Mouse (Mus musculus): ENCODE measurements around the gene Twnk. TPM values are rescaled to one million over a fixed set of nuclear protein-coding genes. Genes with fewer than 3 reads are reported as not detected.

Twnk gene
- polyA plus RNA-seq (2015; fragmentation: Nextera tagmentation; extraction: Ambion mirVana): 12.0 and 13.4 TPM in 2 replicates

DNA sequence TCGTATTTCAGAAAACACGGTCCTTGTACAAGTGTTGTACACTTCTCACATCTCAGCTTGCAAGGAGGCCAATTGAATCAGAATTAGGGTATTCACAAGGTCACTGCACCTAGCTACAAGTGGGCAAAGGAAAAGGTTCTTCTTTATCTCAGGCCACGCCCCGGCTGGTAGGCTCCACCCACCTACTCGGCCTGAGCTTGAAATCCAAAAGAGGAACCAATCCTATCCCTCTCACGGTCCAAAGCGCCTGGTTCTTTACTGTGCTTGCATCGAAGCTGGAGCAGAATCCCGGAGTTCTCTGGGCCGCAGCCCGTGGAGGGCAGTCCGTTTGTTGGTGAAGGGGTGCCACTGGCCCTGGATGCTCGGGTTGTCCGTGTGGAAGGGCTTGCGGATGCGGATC is at the start of gene Twnk:
Gene Twnk, plus strand, starts transcription at position 220 of the 400 bp plus-strand sequence.
- ATAC-seq (ENCODE audit: low read depth): 0 out of 2 replicates have a peak, but pooled peaks have one; percentile 26
- Histone ChIP-seq H3K9me3 (replicated peaks; ENCODE audit: control insufficient read depth, low read length) (no peaks in the 10 kb centered on the region), H3K36me3 (ENCODE audit: control insufficient read depth, insufficient read depth) (peaks cover 9% of the 10 kb centered on the region), H3K27me3 (ENCODE audit: control insufficient read depth, insufficient read depth, low read depth, low read length) (no peaks in the 10 kb centered on the region), H3K4me2 (ENCODE audit: low read depth, low read length) (peak within 1 kb of the TSS; percentile 95), H3K9ac (ENCODE audit: low read depth, low read length) (peak within 1 kb of the TSS; percentile 91), H3K4me3 (ENCODE audit: low read depth, low read length) (peak within 1 kb of the TSS; percentile 99), H3K4me1 (ENCODE audit: control insufficient read depth, low read depth, low read length) (peaks cover 17% of the 10 kb centered on the region), H3K27ac (ENCODE audit: low read length) (peak within 1 kb of the TSS; percentile 85)
- WGBS (ENCODE audit: insufficient replicate concordance): 8% methylated on average over 16 of the region's 16 CpGs

DNA sequence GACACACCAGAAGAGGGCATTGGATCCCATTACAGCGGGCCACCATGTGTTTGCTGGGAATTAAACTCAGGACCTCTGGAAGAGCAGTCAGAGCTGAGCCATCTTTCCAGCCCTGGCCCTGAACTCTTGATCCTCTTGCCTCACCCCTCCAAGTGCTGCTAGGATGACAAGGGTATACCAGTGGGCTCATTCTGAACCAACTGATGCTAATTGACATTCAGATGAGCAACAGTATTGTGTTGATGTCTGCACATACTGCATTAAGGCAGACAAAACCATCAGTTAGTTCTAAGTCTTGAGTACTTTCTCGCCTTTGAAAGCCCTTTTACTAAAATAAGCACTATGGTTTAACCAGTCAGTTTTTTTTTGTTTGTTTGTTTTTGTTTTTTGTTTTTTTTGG is 45.8 kb upstream of the Twnk start:
- no peak overlapping the region for H3K9ac ChIP-seq (ENCODE audit: low read depth, low read length)
- no peak for ATAC-seq (ENCODE audit: low read depth)
- 73% methylated on average over 2 of the region's 2 CpGs for WGBS (ENCODE audit: insufficient replicate concordance)
- H3K4me1 ChIP-seq (ENCODE audit: control insufficient read depth, low read depth, low read length): no peaks in the 10 kb centered on the region
- H3K4me3 ChIP-seq (ENCODE audit: low read depth, low read length): no peak overlapping the region
- H3K36me3 ChIP-seq (ENCODE audit: control insufficient read depth, insufficient read depth): peaks cover 38% of the 10 kb centered on the region
- no peak overlapping the region for H3K27ac ChIP-seq (ENCODE audit: low read length)
- no peak overlapping the region for H3K4me2 ChIP-seq (ENCODE audit: low read depth, low read length)
- H3K27me3 ChIP-seq (ENCODE audit: control insufficient read depth, insufficient read depth, low read depth, low read length): no peaks in the 10 kb centered on the region
- no peaks in the 10 kb centered on the region for H3K9me3 ChIP-seq (replicated peaks; ENCODE audit: control insufficient read depth, low read length)

DNA sequence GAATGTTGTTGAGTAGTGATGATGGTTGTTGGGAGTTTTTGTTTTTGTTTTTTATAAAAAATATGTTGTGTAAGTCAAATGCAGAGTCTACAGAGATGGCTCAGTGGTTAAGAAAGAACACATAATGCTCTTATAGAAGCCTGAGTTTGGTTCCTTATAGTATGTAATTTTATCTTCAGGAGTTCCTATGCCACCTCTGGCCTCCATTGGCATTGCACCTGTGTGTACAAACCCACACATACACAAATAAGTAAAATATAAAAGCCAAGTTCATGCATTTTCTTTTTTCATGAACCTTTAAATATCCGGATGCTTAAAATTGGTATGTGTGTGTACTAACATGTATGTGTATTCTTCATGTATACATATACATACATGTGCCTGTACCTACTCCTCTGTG is 39.5 kb upstream of the Twnk start:
- WGBS (ENCODE audit: insufficient replicate concordance): 83% methylated on average over 1 of the region's 1 CpGs
- H3K27me3 ChIP-seq (ENCODE audit: control insufficient read depth, insufficient read depth, low read depth, low read length): no peaks in the 10 kb centered on the region
- peaks cover 43% of the 10 kb centered on the region for H3K36me3 ChIP-seq (ENCODE audit: control insufficient read depth, insufficient read depth)
- no peak overlapping the region for H3K27ac ChIP-seq (ENCODE audit: low read length)
- H3K9me3 ChIP-seq (replicated peaks; ENCODE audit: control insufficient read depth, low read length): no peaks in the 10 kb centered on the region
- H3K4me3 ChIP-seq (ENCODE audit: low read depth, low read length): no peak overlapping the region
- no peak overlapping the region for H3K9ac ChIP-seq (ENCODE audit: low read depth, low read length)
- no peak overlapping the region for H3K4me2 ChIP-seq (ENCODE audit: low read depth, low read length)
- ATAC-seq (ENCODE audit: low read depth): no peak
- H3K4me1 ChIP-seq (ENCODE audit: control insufficient read depth, low read depth, low read length): no peaks in the 10 kb centered on the region

DNA sequence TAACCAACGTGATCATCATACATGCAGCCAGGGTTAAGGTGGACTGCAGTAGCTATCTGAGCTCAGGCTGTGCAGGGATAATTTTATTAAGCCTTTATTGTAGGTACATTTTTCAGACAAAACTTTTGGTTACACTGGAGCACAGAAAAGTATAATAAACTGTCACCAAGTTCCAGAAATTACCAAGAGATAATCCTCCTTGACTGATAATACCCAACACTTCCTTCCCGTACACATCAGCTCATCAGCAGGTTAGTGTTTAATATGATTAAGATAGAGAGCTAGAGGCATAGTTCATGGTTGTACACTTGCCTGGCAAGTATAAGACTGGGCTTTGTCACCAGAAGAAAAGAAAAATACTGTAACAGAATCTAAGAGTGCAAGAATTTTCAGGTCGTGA is 37.1 kb upstream of the Twnk start:
- Histone ChIP-seq H3K4me1 (ENCODE audit: control insufficient read depth, low read depth, low read length) (no peaks in the 10 kb centered on the region), H3K27me3 (ENCODE audit: control insufficient read depth, insufficient read depth, low read depth, low read length) (no peaks in the 10 kb centered on the region), H3K4me3 (ENCODE audit: low read depth, low read length) (no peak overlapping the region), H3K27ac (ENCODE audit: low read length) (no peak overlapping the region), H3K9ac (ENCODE audit: low read depth, low read length) (no peak overlapping the region), H3K36me3 (ENCODE audit: control insufficient read depth, insufficient read depth) (peaks cover 51% of the 10 kb centered on the region), H3K9me3 (replicated peaks; ENCODE audit: control insufficient read depth, low read length) (no peaks in the 10 kb centered on the region), H3K4me2 (ENCODE audit: low read depth, low read length) (no peak overlapping the region)
- no peak for ATAC-seq (ENCODE audit: low read depth)
- 65% methylated on average over 3 of the region's 3 CpGs for WGBS (ENCODE audit: insufficient replicate concordance)

DNA sequence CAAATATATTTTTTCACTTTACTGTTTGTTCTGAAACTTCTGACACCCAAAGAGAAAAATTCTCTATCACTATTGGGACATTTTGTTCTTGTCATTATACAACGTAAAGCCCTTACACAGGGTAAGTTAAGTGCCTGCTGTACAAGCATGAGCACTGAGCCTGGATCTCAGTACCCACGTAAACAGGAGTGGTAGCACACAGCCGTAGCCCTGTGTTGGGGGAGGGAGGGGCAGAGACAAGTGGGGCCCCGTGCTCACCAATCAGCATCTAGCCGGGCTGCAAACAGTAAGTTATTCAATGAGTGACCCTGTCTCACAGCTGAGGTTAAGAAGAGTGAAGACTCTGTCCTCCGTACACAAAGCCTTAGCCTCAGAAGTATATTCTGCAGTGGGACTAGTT is 28.8 kb upstream of the Twnk start:
- Histone ChIP-seq H3K36me3 (ENCODE audit: control insufficient read depth, insufficient read depth) (peaks cover 51% of the 10 kb centered on the region), H3K27me3 (ENCODE audit: control insufficient read depth, insufficient read depth, low read depth, low read length) (no peaks in the 10 kb centered on the region), H3K4me2 (ENCODE audit: low read depth, low read length) (no peak overlapping the region), H3K4me3 (ENCODE audit: low read depth, low read length) (no peak overlapping the region), H3K4me1 (ENCODE audit: control insufficient read depth, low read depth, low read length) (no peaks in the 10 kb centered on the region), H3K9ac (ENCODE audit: low read depth, low read length) (no peak overlapping the region), H3K27ac (ENCODE audit: low read length) (no peak overlapping the region), H3K9me3 (replicated peaks; ENCODE audit: control insufficient read depth, low read length) (no peaks in the 10 kb centered on the region)
- ATAC-seq (ENCODE audit: low read depth): no peak
- WGBS (ENCODE audit: insufficient replicate concordance): 80% methylated on average over 6 of the region's 6 CpGs

DNA sequence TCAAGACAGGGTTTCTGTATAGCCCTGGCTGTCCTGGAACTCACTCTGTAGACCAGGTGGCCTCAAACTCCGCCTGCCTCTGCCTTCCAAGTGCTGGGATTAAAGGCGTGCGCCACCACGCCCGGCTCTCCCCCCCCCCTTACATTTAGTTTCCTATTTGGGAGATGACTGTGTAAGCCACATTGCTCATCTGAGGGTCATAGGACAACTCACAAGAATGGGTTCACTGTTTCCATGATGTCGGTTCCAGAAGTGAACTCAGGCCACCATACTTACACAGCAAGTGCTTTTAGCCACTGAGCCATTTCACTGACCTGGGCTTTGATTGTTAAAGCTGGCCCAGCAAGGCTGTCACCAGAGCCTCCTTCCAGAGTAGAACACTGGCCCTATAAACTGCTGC is 28.3 kb upstream of the Twnk start:
- Histone ChIP-seq H3K27ac (ENCODE audit: low read length) (no peak overlapping the region), H3K27me3 (ENCODE audit: control insufficient read depth, insufficient read depth, low read depth, low read length) (no peaks in the 10 kb centered on the region), H3K4me2 (ENCODE audit: low read depth, low read length) (no peak overlapping the region), H3K36me3 (ENCODE audit: control insufficient read depth, insufficient read depth) (peaks cover 50% of the 10 kb centered on the region), H3K4me1 (ENCODE audit: control insufficient read depth, low read depth, low read length) (no peaks in the 10 kb centered on the region), H3K4me3 (ENCODE audit: low read depth, low read length) (no peak overlapping the region), H3K9ac (ENCODE audit: low read depth, low read length) (no peak overlapping the region), H3K9me3 (replicated peaks; ENCODE audit: control insufficient read depth, low read length) (no peaks in the 10 kb centered on the region)
- 85% methylated on average over 6 of the region's 6 CpGs for WGBS (ENCODE audit: insufficient replicate concordance)
- no peak for ATAC-seq (ENCODE audit: low read depth)

DNA sequence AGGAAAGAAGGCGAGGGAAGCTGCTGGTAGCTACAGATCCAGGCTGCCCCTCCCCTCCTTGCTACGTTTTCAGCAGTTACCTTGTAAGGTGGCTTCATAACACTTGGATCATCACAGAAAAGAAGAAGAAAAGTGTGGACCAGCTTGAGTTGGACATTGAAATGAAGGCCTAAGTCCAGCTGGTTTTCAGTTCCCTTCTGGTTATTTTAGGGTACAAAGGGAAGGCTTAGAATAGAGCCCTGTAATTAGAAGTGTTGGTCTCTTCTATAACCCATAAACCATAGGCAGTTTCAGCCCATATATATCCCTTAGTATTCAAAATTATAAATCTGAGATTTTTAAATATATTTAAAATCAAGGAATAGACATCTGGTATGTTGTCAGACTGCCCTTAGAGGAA is 24.7 kb upstream of the Twnk start:
- no peak overlapping the region for H3K9ac ChIP-seq (ENCODE audit: low read depth, low read length)
- WGBS (ENCODE audit: insufficient replicate concordance): 75% methylated on average over 2 of the region's 2 CpGs
- H3K27ac ChIP-seq (ENCODE audit: low read length): no peak overlapping the region
- no peaks in the 10 kb centered on the region for H3K9me3 ChIP-seq (replicated peaks; ENCODE audit: control insufficient read depth, low read length)
- ATAC-seq (ENCODE audit: low read depth): no peak
- H3K4me3 ChIP-seq (ENCODE audit: low read depth, low read length): no peak overlapping the region
- H3K36me3 ChIP-seq (ENCODE audit: control insufficient read depth, insufficient read depth): peaks cover 22% of the 10 kb centered on the region
- no peak overlapping the region for H3K4me2 ChIP-seq (ENCODE audit: low read depth, low read length)
- H3K4me1 ChIP-seq (ENCODE audit: control insufficient read depth, low read depth, low read length): no peaks in the 10 kb centered on the region; the same call in 1 of the 2 replicates
- H3K27me3 ChIP-seq (ENCODE audit: control insufficient read depth, insufficient read depth, low read depth, low read length): no peaks in the 10 kb centered on the region

DNA sequence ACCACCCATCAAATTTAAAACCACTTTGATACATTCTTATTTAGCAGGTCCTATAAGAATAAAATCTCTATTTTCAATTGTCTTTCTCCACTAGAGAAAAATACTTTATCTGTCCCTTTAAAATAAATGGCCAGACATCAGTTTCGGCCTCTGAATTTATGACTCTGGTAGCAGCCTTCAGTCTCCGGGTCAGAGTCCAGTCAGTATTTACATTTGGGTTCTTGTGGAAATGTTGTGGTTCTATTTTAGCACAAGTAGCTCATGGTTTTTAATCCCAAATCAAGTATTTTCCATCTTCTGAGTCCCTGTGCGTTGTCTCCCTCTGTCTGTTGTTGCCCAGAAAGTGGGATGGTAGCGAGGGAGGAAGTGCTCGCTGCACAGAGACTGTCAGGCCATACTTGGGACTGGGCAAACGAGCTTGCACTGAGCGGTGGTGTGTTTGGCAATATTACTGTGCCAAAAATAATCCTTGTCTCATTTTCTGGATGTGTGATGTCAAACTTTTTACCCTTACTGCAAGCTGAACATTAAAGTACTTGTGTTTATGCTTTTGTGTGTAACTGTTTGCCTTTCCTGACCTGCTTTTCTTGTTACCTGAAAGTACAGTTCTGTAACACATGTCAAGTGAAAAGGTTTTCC is 22.9 kb upstream of the Twnk start:
- no peaks in the 10 kb centered on the region for H3K9me3 ChIP-seq (replicated peaks; ENCODE audit: control insufficient read depth, low read length)
- H3K27me3 ChIP-seq (ENCODE audit: control insufficient read depth, insufficient read depth, low read depth, low read length): peaks cover 3% of the 10 kb centered on the region; the same call in 1 of the 2 replicates
- H3K4me3 ChIP-seq (ENCODE audit: low read depth, low read length): no peak overlapping the region
- peaks cover 12% of the 10 kb centered on the region for H3K36me3 ChIP-seq (ENCODE audit: control insufficient read depth, insufficient read depth)
- WGBS (ENCODE audit: insufficient replicate concordance): 63% methylated on average over 7 of the region's 7 CpGs
- no peak for ATAC-seq (ENCODE audit: low read depth)
- no peak overlapping the region for H3K9ac ChIP-seq (ENCODE audit: low read depth, low read length)
- H3K27ac ChIP-seq (ENCODE audit: low read length): peak overlapping the region; percentile 13; the same call in 1 of the 2 replicates
- no peak overlapping the region for H3K4me2 ChIP-seq (ENCODE audit: low read depth, low read length)
- peaks cover 5% of the 10 kb centered on the region for H3K4me1 ChIP-seq (ENCODE audit: control insufficient read depth, low read depth, low read length)

DNA sequence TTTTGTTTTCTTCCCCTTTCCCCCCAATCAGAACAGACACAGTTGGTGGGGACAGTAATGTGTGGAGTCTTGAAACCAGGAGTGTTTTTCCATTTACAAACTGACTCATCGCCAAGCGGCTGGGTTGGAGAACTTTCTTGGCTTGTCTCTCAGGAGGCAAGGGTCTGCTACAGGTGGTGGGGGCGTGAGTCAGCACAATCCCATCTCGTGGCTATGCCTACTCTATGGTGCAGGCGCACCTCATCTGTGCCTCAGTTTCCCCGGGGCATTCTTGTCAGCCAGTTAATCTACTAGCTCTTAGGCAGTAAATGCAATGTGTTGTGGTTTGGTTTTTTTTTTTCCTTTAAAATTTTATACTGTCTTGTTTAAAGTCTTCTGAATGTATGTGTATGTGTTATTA is 22.1 kb upstream of the Twnk start:
- Histone ChIP-seq H3K36me3 (ENCODE audit: control insufficient read depth, insufficient read depth) (peaks cover 12% of the 10 kb centered on the region), H3K27ac (ENCODE audit: low read length) (no peak overlapping the region), H3K9me3 (replicated peaks; ENCODE audit: control insufficient read depth, low read length) (no peaks in the 10 kb centered on the region), H3K9ac (ENCODE audit: low read depth, low read length) (no peak overlapping the region), H3K4me3 (ENCODE audit: low read depth, low read length) (no peak overlapping the region), H3K27me3 (ENCODE audit: control insufficient read depth, insufficient read depth, low read depth, low read length) (peaks cover 11% of the 10 kb centered on the region), H3K4me2 (ENCODE audit: low read depth, low read length) (no peak overlapping the region), H3K4me1 (ENCODE audit: control insufficient read depth, low read depth, low read length) (peaks cover 5% of the 10 kb centered on the region)
- 78% methylated on average over 6 of the region's 6 CpGs for WGBS (ENCODE audit: insufficient replicate concordance)
- no peak for ATAC-seq (ENCODE audit: low read depth)
